Mouse (Mus musculus) E14TG2a.4 (cell line): Measurements from ENCODE around the gene Ifngr2.

Experiments
- CTCF ChIP-seq: conservative IDR thresholded peaks from 2 replicates; pipeline ENCODE4 v1.5.1; 2014; ENCODE audit warnings: low read length
- NANOG ChIP-seq: IDR thresholded peaks from 2 replicates; pipeline ENCODE4 v1.6.1; 2014; ENCODE audit warnings: borderline replicate concordance, low read length, mixed read lengths
- POU5F1 ChIP-seq: IDR thresholded peaks from 2 replicates; pipeline ENCODE4 v1.6.1; 2014; ENCODE audit warnings: low read length, borderline replicate concordance

- no peak for TF ChIP-seq CTCF
- TF ChIP-seq POU5F1, result no peak
- TF ChIP-seq NANOG, result no peak
These were observed 12.0 kb upstream of the Ifngr2 start for GRCm38 (mm10) chr16:91534888-91535287.
